Mouse (Mus musculus): ENCODE measurements at regions not wholly inside any gene's neighbourhood (a gene's known extent, or its start where the extent isn't known, plus 50 kb on each side); places are given as distances from the start of the nearest gene placed in this dataset.

- peaks cover 5% of the 10 kb centered on the region for H3K27me3 ChIP-seq (ENCODE audit: insufficient read depth, low read length)
- DNase-seq (ENCODE audit: low spot score), result no peak
- no peak overlapping the region for H3K4me3 ChIP-seq (ENCODE audit: low read depth, low read length)
- TF ChIP-seq TAL1 (conservative IDR thresholded peaks at IDR 0.05; ENCODE audit: low read depth, low read length) (no peak), GATA1 (IDR thresholded peaks at IDR 0.05; ENCODE audit: borderline replicate concordance, low read length) (no peak), POLR2AphosphoS5 (IDR thresholded peaks at IDR 0.05; ENCODE audit: insufficient replicate concordance, low read depth, low read length) (no peak), CTCF (IDR thresholded peaks at IDR 0.05; ENCODE audit: low read depth, low read length) (no peak), GATA2 (IDR thresholded peaks at IDR 0.05; ENCODE audit: borderline replicate concordance, low read depth, low read length) (no peak)
- H3K9me3 ChIP-seq (replicated peaks), result no peaks in the 10 kb centered on the region
- ATAC-seq (ENCODE audit: extremely low read depth, insufficient number of reproducible peaks, low FRiP score, poor library complexity, severe bottlenecking), result no peak
- no peaks in the 10 kb centered on the region for H3K36me3 ChIP-seq (replicated peaks)
- H3K4me1 ChIP-seq (ENCODE audit: insufficient read depth, low read depth, low read length), result no peaks in the 10 kb centered on the region
These were observed 214.9 kb upstream of the Tnp1 start for GRCm38 (mm10) chr1:73230611-73231010.

GRCm38 (mm10) chr1:73227246-73227645 is 211.5 kb upstream of the Tnp1 start:
- ATAC-seq (ENCODE audit: extremely low read depth, insufficient number of reproducible peaks, low FRiP score, poor library complexity, severe bottlenecking) (no peak), DNase-seq (ENCODE audit: low spot score) (no peak)
- Histone ChIP-seq H3K9me3 (replicated peaks) (no peaks in the 10 kb centered on the region), H3K27me3 (ENCODE audit: insufficient read depth, low read length) (peaks cover 2% of the 10 kb centered on the region; the same call in 1 of the 2 replicates), H3K4me1 (ENCODE audit: insufficient read depth, low read depth, low read length) (no peaks in the 10 kb centered on the region), H3K4me3 (ENCODE audit: low read depth, low read length) (no peak overlapping the region), H3K36me3 (replicated peaks) (no peaks in the 10 kb centered on the region)
- TF ChIP-seq GATA1 (IDR thresholded peaks at IDR 0.05; ENCODE audit: borderline replicate concordance, low read length), result no peak
- no peak for TF ChIP-seq GATA2 (IDR thresholded peaks at IDR 0.05; ENCODE audit: borderline replicate concordance, low read depth, low read length)
- TF ChIP-seq POLR2AphosphoS5 (IDR thresholded peaks at IDR 0.05; ENCODE audit: insufficient replicate concordance, low read depth, low read length), result no peak
- TF ChIP-seq TAL1 (conservative IDR thresholded peaks at IDR 0.05; ENCODE audit: low read depth, low read length), result no peak
- TF ChIP-seq CTCF (IDR thresholded peaks at IDR 0.05; ENCODE audit: low read depth, low read length), result no peak

- DNase-seq (ENCODE audit: low spot score) (no peak), ATAC-seq (ENCODE audit: extremely low read depth, insufficient number of reproducible peaks, low FRiP score, poor library complexity, severe bottlenecking) (no peak)
- no peak overlapping the region for H3K4me3 ChIP-seq (ENCODE audit: low read depth, low read length)
These were observed 206.2 kb upstream of the Tnp1 start for GRCm38 (mm10) chr1:73221863-73222262.

GRCm38 (mm10) chr1:73214305-73214946 is 198.7 kb upstream of the Tnp1 start:
- no peak for DNase-seq (ENCODE audit: low spot score)
- H3K36me3 ChIP-seq (replicated peaks), result no peaks in the 10 kb centered on the region
- no peaks in the 10 kb centered on the region for H3K4me1 ChIP-seq (ENCODE audit: insufficient read depth, low read depth, low read length)
- no peak for TF ChIP-seq POLR2AphosphoS5 (IDR thresholded peaks at IDR 0.05; ENCODE audit: insufficient replicate concordance, low read depth, low read length)
- TF ChIP-seq CTCF (IDR thresholded peaks at IDR 0.05; ENCODE audit: low read depth, low read length), result no peak
- TF ChIP-seq TAL1 (conservative IDR thresholded peaks at IDR 0.05; ENCODE audit: low read depth, low read length), result no peak
- TF ChIP-seq GATA1 (IDR thresholded peaks at IDR 0.05; ENCODE audit: borderline replicate concordance, low read length), result no peak
- TF ChIP-seq GATA2 (IDR thresholded peaks at IDR 0.05; ENCODE audit: borderline replicate concordance, low read depth, low read length), result no peak
- H3K9me3 ChIP-seq (replicated peaks), result no peaks in the 10 kb centered on the region
- no peak overlapping the region for H3K4me3 ChIP-seq (ENCODE audit: low read depth, low read length)
- no peak for ATAC-seq (ENCODE audit: extremely low read depth, insufficient number of reproducible peaks, low FRiP score, poor library complexity, severe bottlenecking)
- H3K27me3 ChIP-seq (ENCODE audit: insufficient read depth, low read length), result peaks cover 19% of the 10 kb centered on the region

More at GRCm38 (mm10) chr1:73221863-73222262, 206.2 kb upstream of the Tnp1 start:
- Histone ChIP-seq H3K27me3 (ENCODE audit: insufficient read depth, low read length) (peaks cover 10% of the 10 kb centered on the region), H3K9me3 (replicated peaks) (no peaks in the 10 kb centered on the region), H3K4me1 (ENCODE audit: insufficient read depth, low read depth, low read length) (no peaks in the 10 kb centered on the region; the same call in 1 of the 2 replicates), H3K36me3 (replicated peaks) (no peaks in the 10 kb centered on the region)
- TF ChIP-seq POLR2AphosphoS5 (IDR thresholded peaks at IDR 0.05; ENCODE audit: insufficient replicate concordance, low read depth, low read length) (no peak), GATA1 (IDR thresholded peaks at IDR 0.05; ENCODE audit: borderline replicate concordance, low read length) (no peak), CTCF (IDR thresholded peaks at IDR 0.05; ENCODE audit: low read depth, low read length) (no peak), GATA2 (IDR thresholded peaks at IDR 0.05; ENCODE audit: borderline replicate concordance, low read depth, low read length) (no peak), TAL1 (conservative IDR thresholded peaks at IDR 0.05; ENCODE audit: low read depth, low read length) (no peak)

- no peaks in the 10 kb centered on the region; the same call in 1 of the 2 replicates for H3K4me1 ChIP-seq (ENCODE audit: insufficient read depth, low read depth, low read length)
- H3K9me3 ChIP-seq (replicated peaks), result no peaks in the 10 kb centered on the region
- no peak overlapping the region for H3K4me3 ChIP-seq (ENCODE audit: low read depth, low read length)
- ATAC-seq (ENCODE audit: extremely low read depth, insufficient number of reproducible peaks, low FRiP score, poor library complexity, severe bottlenecking) (no peak), DNase-seq (ENCODE audit: low spot score) (no peak)
- TF ChIP-seq GATA1 (IDR thresholded peaks at IDR 0.05; ENCODE audit: borderline replicate concordance, low read length) (no peak), GATA2 (IDR thresholded peaks at IDR 0.05; ENCODE audit: borderline replicate concordance, low read depth, low read length) (no peak), TAL1 (conservative IDR thresholded peaks at IDR 0.05; ENCODE audit: low read depth, low read length) (no peak), POLR2AphosphoS5 (IDR thresholded peaks at IDR 0.05; ENCODE audit: insufficient replicate concordance, low read depth, low read length) (no peak), CTCF (IDR thresholded peaks at IDR 0.05; ENCODE audit: low read depth, low read length) (no peak)
- no peaks in the 10 kb centered on the region for H3K36me3 ChIP-seq (replicated peaks)
- H3K27me3 ChIP-seq (ENCODE audit: insufficient read depth, low read length), result peaks cover 12% of the 10 kb centered on the region
These were observed 191.7 kb upstream of the Tnp1 start for GRCm38 (mm10) chr1:73207421-73207820.

GRCm38 (mm10) chr1:73205788-73206187 is 190.1 kb upstream of the Tnp1 start:
- Histone ChIP-seq H3K36me3 (replicated peaks) (no peaks in the 10 kb centered on the region), H3K27me3 (ENCODE audit: insufficient read depth, low read length) (peaks cover 17% of the 10 kb centered on the region), H3K4me3 (ENCODE audit: low read depth, low read length) (no peak overlapping the region), H3K9me3 (replicated peaks) (no peaks in the 10 kb centered on the region), H3K4me1 (ENCODE audit: insufficient read depth, low read depth, low read length) (no peaks in the 10 kb centered on the region; the same call in 1 of the 2 replicates)
- no peak for TF ChIP-seq GATA2 (IDR thresholded peaks at IDR 0.05; ENCODE audit: borderline replicate concordance, low read depth, low read length)
- no peak for TF ChIP-seq POLR2AphosphoS5 (IDR thresholded peaks at IDR 0.05; ENCODE audit: insufficient replicate concordance, low read depth, low read length)
- TF ChIP-seq CTCF (IDR thresholded peaks at IDR 0.05; ENCODE audit: low read depth, low read length), result no peak
- ATAC-seq (ENCODE audit: extremely low read depth, insufficient number of reproducible peaks, low FRiP score, poor library complexity, severe bottlenecking), result no peak
- no peak for DNase-seq (ENCODE audit: low spot score)
